Mouse (Mus musculus) CH12.LX (cell line): ENCODE results near the gene Scaf1. TPM values are rescaled to one million over a fixed set of nuclear protein-coding genes. Genes with fewer than 3 reads are reported as not detected.

ENCODE experiments used
- DNase-seq: peaks from one replicate; pipeline ENCODE4 v3.0.0-alpha.2; 2013; ENCODE audit errors: extremely low read depth
- H3K27ac ChIP-seq: 2 replicates; pipeline ENCODE4 v1.5.1; 2012; ENCODE audit warnings: low read depth, mild to moderate bottlenecking, control low read depth, moderate library complexity; ENCODE audit not compliant: insufficient read depth
- H3K27me3 ChIP-seq: replicated peaks from 2 replicates; pipeline ENCODE3; 2012; ENCODE audit warnings: inconsistent platforms
- H3K36me3 ChIP-seq, 2 experiments: replicated peaks in 1 of 2; 2 replicates each; pipeline versions ENCODE3 to v1.6.1; 2012; ENCODE audit warnings: inconsistent platforms in 1 of 2, low read length in 1 of 2, mild to moderate bottlenecking in 1 of 2, mixed read lengths in 1 of 2, moderate library complexity in 1 of 2; ENCODE audit not compliant: control insufficient read depth in 1 of 2, insufficient read depth in 1 of 2
- H3K4me1 ChIP-seq, 2 experiments: 2 replicates each; pipeline ENCODE4 v1.6.1; 2012; ENCODE audit warnings: inconsistent platforms in 1 of 2, moderate library complexity in 1 of 2; ENCODE audit not compliant: insufficient read depth in 2 of 2, control insufficient read depth in 1 of 2
- H3K4me2 ChIP-seq: 2 replicates; pipeline ENCODE4 v1.6.1; 2012; ENCODE audit warnings: low read depth, mild to moderate bottlenecking, control low read depth; ENCODE audit not compliant: poor library complexity, insufficient read depth, severe bottlenecking
- H3K4me3 ChIP-seq, 3 experiments: fragments of 150-350 bp in 1 of 3; sonication (generic) in 1 of 3; replicated peaks in 1 of 3; 2 replicates each; pipeline versions ENCODE3 to v1.5.1; 2011 to 2012; ENCODE audit warnings: low read depth in 2 of 3, low read length in 2 of 3, mild to moderate bottlenecking in 2 of 3, moderate library complexity in 2 of 3, control low read depth in 1 of 3, improper control_type of control experiment in 1 of 3, inconsistent platforms in 1 of 3, mixed read lengths in 1 of 3; ENCODE audit not compliant: poor library complexity in 1 of 3
- H3K79me2 ChIP-seq: replicated peaks from 2 replicates; pipeline ENCODE4 v1.6.1; 2012; ENCODE audit warnings: mild to moderate bottlenecking, moderate library complexity; ENCODE audit not compliant: control insufficient read depth, poor library complexity, insufficient read depth, severe bottlenecking; ENCODE audit errors: extremely low read depth
- H3K9ac ChIP-seq: 2 replicates; pipeline ENCODE4 v1.6.1; 2012; ENCODE audit warnings: low read depth, mild to moderate bottlenecking, control low read depth, moderate library complexity; ENCODE audit not compliant: insufficient read depth
- H3K9me3 ChIP-seq: replicated peaks from 2 replicates; pipeline ENCODE3; 2012; ENCODE audit warnings: low read length, inconsistent platforms, mixed read lengths
- BHLHE40 ChIP-seq: IDR thresholded peaks from 2 replicates; pipeline ENCODE4 v1.6.1; 2011; ENCODE audit warnings: mild to moderate bottlenecking, low read depth, low read length, improper control_type of control experiment
- CHD1 ChIP-seq: IDR thresholded peaks from 2 replicates; pipeline ENCODE4 v1.6.1; 2012; ENCODE audit warnings: low read depth, low read length, improper control_type of control experiment, inconsistent platforms
- CHD2 ChIP-seq: IDR thresholded peaks from 2 replicates; pipeline ENCODE4 v1.6.1; 2011; ENCODE audit warnings: low read length, improper control_type of control experiment
- CTCF ChIP-seq, 2 experiments: IDR thresholded peaks in 1 of 2; conservative IDR thresholded peaks in 1 of 2; 2 replicates each; pipeline ENCODE4 v1.5.1; 2011 to 2012; ENCODE audit warnings: low read depth in 2 of 2, low read length in 2 of 2, improper control_type of control experiment in 1 of 2, inconsistent platforms in 1 of 2, mild to moderate bottlenecking in 1 of 2, moderate library complexity in 1 of 2
- E2F4 ChIP-seq: IDR thresholded peaks from 2 replicates; pipeline ENCODE4 v1.6.1; 2011; ENCODE audit warnings: low read depth, low read length, improper control_type of control experiment; ENCODE audit not compliant: insufficient replicate concordance
- ELF1 ChIP-seq: IDR thresholded peaks from 2 replicates; pipeline ENCODE4 v1.6.1; 2014; ENCODE audit warnings: low read depth, mild to moderate bottlenecking, inconsistent platforms, low read length, improper control_type of control experiment
- EP300 ChIP-seq: IDR thresholded peaks from 2 replicates; pipeline ENCODE4 v1.6.1; 2011; ENCODE audit warnings: low read length, improper control_type of control experiment
- ETS1 ChIP-seq: conservative IDR thresholded peaks from 2 replicates; pipeline ENCODE4 v1.6.1; 2012; ENCODE audit warnings: low read depth, mild to moderate bottlenecking, inconsistent platforms, low read length, improper control_type of control experiment, moderate library complexity
- GABPA ChIP-seq: IDR thresholded peaks from 2 replicates; pipeline ENCODE4 v1.6.1; 2012; ENCODE audit warnings: low read depth, low read length, improper control_type of control experiment, inconsistent platforms; ENCODE audit not compliant: insufficient replicate concordance
- HCFC1 ChIP-seq: IDR thresholded peaks from 2 replicates; pipeline ENCODE4 v1.6.1; 2012; ENCODE audit warnings: low read depth, mild to moderate bottlenecking, inconsistent platforms, low read length, improper control_type of control experiment
- IRF4 ChIP-seq: IDR thresholded peaks from 2 replicates; pipeline ENCODE4 v1.6.1; 2014; ENCODE audit warnings: low read depth, mild to moderate bottlenecking, inconsistent platforms, low read length, improper control_type of control experiment
- JUN ChIP-seq: IDR thresholded peaks from 2 replicates; pipeline ENCODE4 v1.6.1; 2011; ENCODE audit warnings: low read depth, mild to moderate bottlenecking, low read length, improper control_type of control experiment, moderate library complexity; ENCODE audit not compliant: insufficient read depth
- JUND ChIP-seq: conservative IDR thresholded peaks from 2 replicates; pipeline ENCODE4 v1.6.1; 2011; ENCODE audit warnings: low read depth, low read length, improper control_type of control experiment
- KAT2A ChIP-seq: IDR thresholded peaks from 2 replicates; pipeline ENCODE4 v1.6.1; 2012; ENCODE audit warnings: low read length, improper control_type of control experiment, inconsistent platforms; ENCODE audit not compliant: insufficient replicate concordance
- MAFK ChIP-seq: IDR thresholded peaks from 2 replicates; pipeline ENCODE4 v1.6.1; 2011; ENCODE audit warnings: low read length, improper control_type of control experiment; ENCODE audit not compliant: insufficient replicate concordance
- MAX ChIP-seq: IDR thresholded peaks from 2 replicates; pipeline ENCODE4 v1.6.1; 2011; ENCODE audit warnings: low read length, improper control_type of control experiment
- MAZ ChIP-seq: IDR thresholded peaks from 2 replicates; pipeline ENCODE4 v1.6.1; 2012; ENCODE audit warnings: low read depth, mild to moderate bottlenecking, inconsistent platforms, low read length, improper control_type of control experiment, moderate library complexity
- MEF2A ChIP-seq: IDR thresholded peaks from 2 replicates; pipeline ENCODE4 v1.6.1; 2014; ENCODE audit warnings: low read depth, mild to moderate bottlenecking, inconsistent platforms, low read length, improper control_type of control experiment, borderline replicate concordance
- MYC ChIP-seq: IDR thresholded peaks from 2 replicates; pipeline ENCODE4 v1.6.1; 2011; ENCODE audit warnings: low read depth, mild to moderate bottlenecking, improper control_type of control experiment, low read length
- NELFE ChIP-seq: IDR thresholded peaks from 2 replicates; pipeline ENCODE4 v1.6.1; 2011; ENCODE audit warnings: low read depth, low read length, improper control_type of control experiment
- NRF1 ChIP-seq: IDR thresholded peaks from 2 replicates; pipeline ENCODE4 v1.6.1; 2014; ENCODE audit warnings: low read depth, mild to moderate bottlenecking, inconsistent platforms, low read length, improper control_type of control experiment, moderate library complexity
- POLR2A ChIP-seq: IDR thresholded peaks from 2 replicates; pipeline ENCODE4 v1.6.1; 2011; ENCODE audit warnings: low read depth, mild to moderate bottlenecking, improper control_type of control experiment, low read length
- POLR2AphosphoS2 ChIP-seq: IDR thresholded peaks from 2 replicates; pipeline ENCODE4 v1.6.1; 2011; ENCODE audit warnings: low read depth, low read length, improper control_type of control experiment
- RAD21 ChIP-seq: IDR thresholded peaks from 2 replicates; pipeline ENCODE4 v1.6.1; 2011; ENCODE audit warnings: low read depth, mild to moderate bottlenecking, low read length, improper control_type of control experiment, moderate library complexity
- RCOR1 ChIP-seq: conservative IDR thresholded peaks from 2 replicates; pipeline ENCODE4 v1.6.1; 2012; ENCODE audit warnings: low read depth, mild to moderate bottlenecking, inconsistent platforms, low read length, improper control_type of control experiment
- SIN3A ChIP-seq: IDR thresholded peaks from 2 replicates; pipeline ENCODE4 v1.6.1; 2012; ENCODE audit warnings: low read length, improper control_type of control experiment, inconsistent platforms
- SMC3 ChIP-seq: IDR thresholded peaks from 2 replicates; pipeline ENCODE4 v1.6.1; 2011; ENCODE audit warnings: low read depth, low read length, improper control_type of control experiment
- TBP ChIP-seq: conservative IDR thresholded peaks from 2 replicates; pipeline ENCODE4 v1.6.1; 2011; ENCODE audit warnings: low read depth, low read length, improper control_type of control experiment
- TCF12 ChIP-seq: IDR thresholded peaks from 2 replicates; pipeline ENCODE4 v1.6.1; 2014; ENCODE audit warnings: low read depth, mild to moderate bottlenecking, inconsistent platforms, low read length, improper control_type of control experiment
- UBTF ChIP-seq: IDR thresholded peaks from 2 replicates; pipeline ENCODE4 v1.6.1; 2012; ENCODE audit warnings: low read depth, mild to moderate bottlenecking, inconsistent platforms, low read length, improper control_type of control experiment, moderate library complexity
- USF1 ChIP-seq: IDR thresholded peaks from 2 replicates; pipeline ENCODE4 v1.6.1; 2014; ENCODE audit warnings: low read depth, mild to moderate bottlenecking, inconsistent platforms, low read length, improper control_type of control experiment
- ZC3H11A ChIP-seq: IDR thresholded peaks from 2 replicates; pipeline ENCODE4 v1.6.1; 2012; ENCODE audit warnings: low read depth, mild to moderate bottlenecking, inconsistent platforms, low read length, improper control_type of control experiment
- ZMIZ1 ChIP-seq: IDR thresholded peaks from 2 replicates; pipeline ENCODE4 v1.6.1; 2012; ENCODE audit warnings: low read depth, mild to moderate bottlenecking, inconsistent platforms, low read length, improper control_type of control experiment
- ZNF384 ChIP-seq: IDR thresholded peaks from 2 replicates; pipeline ENCODE4 v1.6.1; 2012; ENCODE audit warnings: low read depth, low read length, improper control_type of control experiment, inconsistent platforms
- dilution Hi-C: fragments of 300-500 bp; cut with MboI; formaldehyde crosslinking; loops from 2 replicates; pipeline ENCODE4 v1.14.3; 2020; ENCODE audit warnings: low sequenced_read_pairs; ENCODE audit not compliant: extremely low pct_unique_long_range_greater_than_20kb, extremely low pct_ligation_motif_present
- in situ Hi-C: fragments of 300-500 bp; cut with MboI; formaldehyde crosslinking; loops from 3 replicates; pipeline ENCODE4 v1.14.3; 2019; ENCODE audit warnings: low sequenced_read_pairs, low pct_ligation_motif_present, low pct_unique_long_range_greater_than_20kb, mixed read lengths
- polyA plus RNA-seq: library from polyadenylated mRNA; unstranded; fragments of >175 nt; gene quantifications from 2 replicates; pipeline ENCODE4 v1.2.1, GENCODE M21; 2012; ENCODE audit warnings: low read depth; ENCODE audit not compliant: insufficient read length
- total RNA-seq, 2 experiments: library from RNA; depleted of rRNA; stranded (reverse); fragments of 300-350 nt in 1 of 2; fragments of >200 nt in 1 of 2; gene quantifications; 2 replicates each; pipeline ENCODE4 v1.2.3; 2012 to 2014

The Scaf1 gene
- total and polyA plus RNA-seq, 3 experiments, result 5.4 to 41.9 (median 18.2) TPM

GRCm38 (mm10) chr7:44974383-44975116, 41.6 kb downstream of the Scaf1 start, which contains the start of gene Cpt1c:
Gene Cpt1c, minus strand, starts transcription at chr7:44974851.
- Histone ChIP-seq H3K9me3 (no peaks in the 10 kb centered on the region), H3K4me2 (no peak within 1 kb of the TSS)
- dilution Hi-C loops, result no loop called here

GRCm38 (mm10) chr7:44973415-44974130, 42.6 kb downstream of the Scaf1 start:
- Histone ChIP-seq H3K27ac (no peak overlapping the region), H3K4me2 (no peak overlapping the region), H3K79me2 (no peaks in the 10 kb centered on the region), H3K36me3 (peaks cover 21 to 45% of the 10 kb centered on the region in 2 experiments), H3K4me3 (peak overlapping the region; percentile 5 to 55 (median 49)), H3K4me1 (peaks cover 7 to 25% of the 10 kb centered on the region in 2 experiments; a peak in 3 of 4 replicates), H3K9ac (no peak overlapping the region), H3K27me3 (no peaks in the 10 kb centered on the region), H3K9me3 (no peaks in the 10 kb centered on the region)
- dilution Hi-C loops (no loop called here), in situ Hi-C loops (no loop called here)
- no peak for DNase-seq
- TF ChIP-seq ZC3H11A, result no peak
- no peak for TF ChIP-seq JUN
- TF ChIP-seq ZMIZ1, result no peak
- TF ChIP-seq CTCF (conservative IDR thresholded peaks at IDR 0.05 in 1 of 2, IDR thresholded peaks at IDR 0.05 in 1 of 2; ENCODE audit: low read depth in 2 of 2, low read length in 2 of 2), result no peak
- no peak for TF ChIP-seq NELFE
- no peak for TF ChIP-seq CHD1
- TF ChIP-seq GABPA, result no peak
- no peak; the same call in 1 of the 2 replicates for TF ChIP-seq POLR2AphosphoS2
- TF ChIP-seq SMC3, result no peak
- no peak for TF ChIP-seq BHLHE40
- no peak for TF ChIP-seq KAT2A

More at GRCm38 (mm10) chr7:44974383-44975116, 41.6 kb downstream of the Scaf1 start, which contains the start of gene Cpt1c:
- no peak within 1 kb of the TSS for H3K9ac ChIP-seq
- TF ChIP-seq ELF1 (no peak), IRF4 (no peak), MAFK (no peak), MAZ (no peak), CHD2 (no peak), USF1 (no peak), JUN (no peak), NELFE (no peak; the same call in 1 of the 2 replicates), SIN3A (no peak), ZC3H11A (no peak), MAX (no peak), SMC3 (no peak), RAD21 (no peak), MEF2A (no peak), ETS1 (no peak), E2F4 (no peak), EP300 (no peak), ZNF384 (peak; percentile 37; the same call in 1 of the 2 replicates), UBTF (no peak), TBP (no peak), HCFC1 (no peak), GABPA (no peak), JUND (no peak), RCOR1 (no peak), NRF1 (peak; percentile 78), POLR2AphosphoS2 (peak; percentile 80; the same call in 1 of the 2 replicates), POLR2A (peak; percentile 51), MYC (no peak), ZMIZ1 (peak; percentile 53; the same call in 1 of the 2 replicates), TCF12 (no peak), CHD1 (no peak)
- no peaks in the 10 kb centered on the region for H3K27me3 ChIP-seq
- no peaks in the 10 kb centered on the region for H3K79me2 ChIP-seq
- in situ Hi-C loops, result no loop called here
- peaks cover 31 to 55% of the 10 kb centered on the region in 2 experiments for H3K36me3 ChIP-seq
- H3K4me3 ChIP-seq, result peak within 1 kb of the TSS; percentile 5 to 55 (median 49)
- DNase-seq, result peak; percentile 76
- H3K27ac ChIP-seq, result no peak within 1 kb of the TSS
- H3K4me1 ChIP-seq, result peaks cover 7 to 25% of the 10 kb centered on the region in 2 experiments; a peak in 3 of 4 replicates
